Mouse (Mus musculus) midbrain, embryonic 16.5 days (tissue): Measurements from ENCODE around the gene Mdga2. TPM values are rescaled to one million over a fixed set of nuclear protein-coding genes. Genes with fewer than 3 reads are reported as not detected.

Experiments used
- ATAC-seq: fragments of 200-750 bp; cut with Nextera tagmentation; 2 replicates; pipeline ENCODE4 v1.8.0; 2017; ENCODE audit warnings: moderate TSS enrichment
- H3K27ac ChIP-seq: fragments of 300-500 bp; sonication (generic); 2 replicates; pipeline ENCODE4 v1.5.1; 2014; ENCODE audit warnings: mild to moderate bottlenecking, low read length, mixed read lengths
- H3K27me3 ChIP-seq: fragments of 300-500 bp; sonication (generic); 2 replicates; pipeline ENCODE4 v1.6.1; 2014; ENCODE audit warnings: low read depth, low read length, mixed read lengths; ENCODE audit not compliant: control insufficient read depth, insufficient read depth
- H3K36me3 ChIP-seq: fragments of 300-500 bp; sonication (generic); 2 replicates; pipeline ENCODE4 v1.6.1; 2014; ENCODE audit warnings: mild to moderate bottlenecking, low read length, moderate library complexity, mixed read lengths; ENCODE audit not compliant: control insufficient read depth, insufficient read depth
- H3K4me1 ChIP-seq: fragments of 300-500 bp; sonication (generic); 2 replicates; pipeline ENCODE4 v1.6.1; 2014; ENCODE audit warnings: mild to moderate bottlenecking, low read length, mixed read lengths; ENCODE audit not compliant: control insufficient read depth, insufficient read depth
- H3K4me2 ChIP-seq: fragments of 300-500 bp; sonication (generic); 2 replicates; pipeline ENCODE4 v1.6.1; 2014; ENCODE audit warnings: mild to moderate bottlenecking, low read length, mixed read lengths
- H3K4me3 ChIP-seq: fragments of 300-500 bp; sonication (generic); 2 replicates; pipeline ENCODE4 v1.5.1; 2014; ENCODE audit warnings: low read depth, mild to moderate bottlenecking, low read length, moderate library complexity, mixed read lengths
- H3K9ac ChIP-seq: fragments of 300-500 bp; sonication (generic); 2 replicates; pipeline ENCODE4 v1.6.1; 2014; ENCODE audit warnings: low read depth, low read length, mixed read lengths
- H3K9me3 ChIP-seq: fragments of 300-500 bp; sonication (generic); replicated peaks from 2 replicates; pipeline ENCODE4 v1.6.1; 2014; ENCODE audit warnings: mild to moderate bottlenecking, low read length, mixed read lengths; ENCODE audit not compliant: control insufficient read depth, poor library complexity, severe bottlenecking
- WGBS: fragments of 180-500 bp; shearing (Covaris S2); extraction: QIAGEN DNeasy Blood & Tissue Kit; methylation state at CpG from one replicate; pipeline ENCODE4 v1.1.7; 2014; 5-methylcytosine and 5-hydroxymethylcytosine counted together
- polyA plus RNA-seq: library from polyadenylated mRNA; unstranded; fragments of >200 nt; fragmentation: Nextera tagmentation; extraction: Ambion mirVana; gene quantifications from 2 replicates; pipeline ENCODE4 v1.2.1, GENCODE M21; 2015

Gene Mdga2
- polyA plus RNA-seq, 1 experiment from 2014 or later, result 42.2 TPM

- ATAC-seq, result no peak
- H3K4me1 ChIP-seq, result no peaks in the 10 kb centered on the region; the same call in 1 of the 2 replicates
- WGBS, result 89% methylated on average over 1 of the region's 1 CpGs
Observed at GRCm38 (mm10) chr12:67178155-67178554, 44.2 kb downstream of the Mdga2 start.

GRCm38 (mm10) chr12:67156569-67157237 is 65.6 kb downstream of the Mdga2 start:
- no peak for ATAC-seq
- Histone ChIP-seq H3K27ac (no peak overlapping the region), H3K36me3 (no peaks in the 10 kb centered on the region), H3K4me2 (no peak overlapping the region), H3K4me1 (no peaks in the 10 kb centered on the region), H3K27me3 (no peaks in the 10 kb centered on the region), H3K9ac (no peak overlapping the region), H3K4me3 (no peak overlapping the region), H3K9me3 (no peaks in the 10 kb centered on the region)
- WGBS, result 94% methylated on average over 8 of the region's 8 CpGs

More at GRCm38 (mm10) chr12:67178155-67178554, 44.2 kb downstream of the Mdga2 start:
- Histone ChIP-seq H3K27ac (no peak overlapping the region), H3K4me3 (no peak overlapping the region), H3K9ac (no peak overlapping the region), H3K9me3 (no peaks in the 10 kb centered on the region), H3K27me3 (no peaks in the 10 kb centered on the region), H3K4me2 (no peak overlapping the region), H3K36me3 (no peaks in the 10 kb centered on the region)

- Histone ChIP-seq H3K9ac (no peak overlapping the region), H3K4me2 (no peak overlapping the region), H3K9me3 (no peaks in the 10 kb centered on the region), H3K36me3 (no peaks in the 10 kb centered on the region), H3K27me3 (no peaks in the 10 kb centered on the region), H3K27ac (no peak overlapping the region), H3K4me1 (no peaks in the 10 kb centered on the region), H3K4me3 (no peak overlapping the region)
- no peak for ATAC-seq
- WGBS, result 51% methylated on average over 3 of the region's 3 CpGs
Observed at GRCm38 (mm10) chr12:67153077-67153476, 69.3 kb downstream of the Mdga2 start.

GRCm38 (mm10) chr12:67141605-67142004 is 80.7 kb downstream of the Mdga2 start:
- no peaks in the 10 kb centered on the region for H3K9me3 ChIP-seq
- H3K4me2 ChIP-seq, result no peak overlapping the region
- H3K27me3 ChIP-seq, result no peaks in the 10 kb centered on the region
- 91% methylated on average over 3 of the region's 3 CpGs for WGBS
- ATAC-seq, result no peak
- H3K4me3 ChIP-seq, result no peak overlapping the region
- no peaks in the 10 kb centered on the region for H3K36me3 ChIP-seq
- no peak overlapping the region for H3K9ac ChIP-seq
- H3K4me1 ChIP-seq, result no peaks in the 10 kb centered on the region
- no peak overlapping the region for H3K27ac ChIP-seq

- no peaks in the 10 kb centered on the region for H3K4me1 ChIP-seq
- no peak for ATAC-seq
- H3K9me3 ChIP-seq, result no peaks in the 10 kb centered on the region
- WGBS, result 92% methylated on average over 3 of the region's 3 CpGs
- H3K27ac ChIP-seq, result no peak overlapping the region
- H3K9ac ChIP-seq, result no peak overlapping the region
- H3K36me3 ChIP-seq, result no peaks in the 10 kb centered on the region
- H3K4me3 ChIP-seq, result no peak overlapping the region
- H3K4me2 ChIP-seq, result no peak overlapping the region
- H3K27me3 ChIP-seq, result no peaks in the 10 kb centered on the region
Observed at GRCm38 (mm10) chr12:67140131-67140530, 82.2 kb downstream of the Mdga2 start.

GRCm38 (mm10) chr12:67127457-67127856 is 94.9 kb downstream of the Mdga2 start:
- Histone ChIP-seq H3K27ac (no peak overlapping the region), H3K9me3 (no peaks in the 10 kb centered on the region), H3K4me2 (no peak overlapping the region), H3K4me3 (no peak overlapping the region), H3K27me3 (no peaks in the 10 kb centered on the region), H3K4me1 (no peaks in the 10 kb centered on the region), H3K36me3 (no peaks in the 10 kb centered on the region), H3K9ac (no peak overlapping the region)
- WGBS, result 87% methylated on average over 2 of the region's 2 CpGs
- no peak for ATAC-seq

GRCm38 (mm10) chr12:67123874-67124273 is 98.5 kb downstream of the Mdga2 start:
- 55% methylated on average over 3 of the region's 3 CpGs for WGBS
- no peak for ATAC-seq
- Histone ChIP-seq H3K9me3 (no peaks in the 10 kb centered on the region), H3K36me3 (no peaks in the 10 kb centered on the region), H3K27me3 (no peaks in the 10 kb centered on the region), H3K4me3 (no peak overlapping the region), H3K9ac (no peak overlapping the region), H3K27ac (no peak overlapping the region), H3K4me2 (no peak overlapping the region), H3K4me1 (no peaks in the 10 kb centered on the region)

- H3K4me3 ChIP-seq, result no peak overlapping the region
- H3K36me3 ChIP-seq, result no peaks in the 10 kb centered on the region
- H3K4me1 ChIP-seq, result no peaks in the 10 kb centered on the region
- no peak overlapping the region for H3K9ac ChIP-seq
- no peaks in the 10 kb centered on the region for H3K27me3 ChIP-seq
- no peak for ATAC-seq
- H3K4me2 ChIP-seq, result no peak overlapping the region
- WGBS, result 82% methylated on average over 6 of the region's 6 CpGs
- no peaks in the 10 kb centered on the region for H3K9me3 ChIP-seq
- H3K27ac ChIP-seq, result no peak overlapping the region
Observed at GRCm38 (mm10) chr12:67118652-67119515, 103.5 kb downstream of the Mdga2 start.

- no peak overlapping the region for H3K27ac ChIP-seq
- H3K9ac ChIP-seq, result no peak overlapping the region
- H3K4me1 ChIP-seq, result no peaks in the 10 kb centered on the region
- no peak overlapping the region for H3K4me3 ChIP-seq
- H3K27me3 ChIP-seq, result no peaks in the 10 kb centered on the region
- H3K9me3 ChIP-seq, result no peaks in the 10 kb centered on the region
- no peak overlapping the region for H3K4me2 ChIP-seq
- no peak for ATAC-seq
- H3K36me3 ChIP-seq, result no peaks in the 10 kb centered on the region
- WGBS, result 93% methylated on average over 3 of the region's 3 CpGs
Observed at GRCm38 (mm10) chr12:67104171-67104570, 118.2 kb downstream of the Mdga2 start.
